Mouse (Mus musculus): ENCODE data around the gene Exoc3l4. TPM values are rescaled to one million over a fixed set of nuclear protein-coding genes. Genes with fewer than 3 reads are reported as not detected.

Exoc3l4 gene
- polyA plus RNA-seq, 1 experiment from 2014 or later = 1.6 TPM

DNA sequence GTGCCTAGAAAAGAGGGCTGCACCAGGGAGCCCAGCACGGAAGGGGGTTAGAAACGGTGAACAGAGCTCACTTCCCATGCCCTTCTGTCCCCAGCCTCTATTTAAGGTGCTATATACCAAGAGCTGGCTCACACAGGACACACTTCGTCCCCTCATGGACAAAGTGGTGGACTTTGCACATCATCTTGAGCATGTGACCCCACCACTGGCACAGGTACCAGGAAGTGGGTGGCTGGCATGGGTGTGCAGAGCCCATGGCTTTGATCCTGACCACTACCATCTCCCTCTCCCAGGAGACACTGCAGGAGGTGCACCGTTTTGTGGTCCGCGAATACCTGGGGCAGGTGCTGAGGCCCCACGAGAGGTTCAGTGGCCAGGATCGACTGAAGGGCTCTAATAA, 11.5 kb downstream of the Exoc3l4 start:
- Histone ChIP-seq H3K27ac (replicated peaks; ENCODE audit: low read depth, low read length) (no peak overlapping the region), H3K36me3 (ENCODE audit: control insufficient read depth, insufficient read depth, low read length) (no peaks in the 10 kb centered on the region), H3K4me1 (ENCODE audit: control insufficient read depth, insufficient read depth, low read length) (peaks cover 11% of the 10 kb centered on the region; the same call in 1 of the 2 replicates), H3K27me3 (ENCODE audit: control insufficient read depth, insufficient read depth, low read length) (peaks cover 81% of the 10 kb centered on the region), H3K4me3 (replicated peaks; ENCODE audit: low read depth, low read length) (no peak overlapping the region), H3K9ac (replicated peaks; ENCODE audit: low read length) (no peak overlapping the region), H3K9me3 (ENCODE audit: control insufficient read depth, low read length) (no peaks in the 10 kb centered on the region), H3K4me2 (ENCODE audit: low read length) (peak overlapping the region; percentile 65; the same call in 1 of the 2 replicates)
- no peak for ATAC-seq (ENCODE audit: low FRiP score, low TSS enrichment)
- WGBS = 19% methylated on average over 8 of the region's 8 CpGs
- no peak for DNase-seq

DNA sequence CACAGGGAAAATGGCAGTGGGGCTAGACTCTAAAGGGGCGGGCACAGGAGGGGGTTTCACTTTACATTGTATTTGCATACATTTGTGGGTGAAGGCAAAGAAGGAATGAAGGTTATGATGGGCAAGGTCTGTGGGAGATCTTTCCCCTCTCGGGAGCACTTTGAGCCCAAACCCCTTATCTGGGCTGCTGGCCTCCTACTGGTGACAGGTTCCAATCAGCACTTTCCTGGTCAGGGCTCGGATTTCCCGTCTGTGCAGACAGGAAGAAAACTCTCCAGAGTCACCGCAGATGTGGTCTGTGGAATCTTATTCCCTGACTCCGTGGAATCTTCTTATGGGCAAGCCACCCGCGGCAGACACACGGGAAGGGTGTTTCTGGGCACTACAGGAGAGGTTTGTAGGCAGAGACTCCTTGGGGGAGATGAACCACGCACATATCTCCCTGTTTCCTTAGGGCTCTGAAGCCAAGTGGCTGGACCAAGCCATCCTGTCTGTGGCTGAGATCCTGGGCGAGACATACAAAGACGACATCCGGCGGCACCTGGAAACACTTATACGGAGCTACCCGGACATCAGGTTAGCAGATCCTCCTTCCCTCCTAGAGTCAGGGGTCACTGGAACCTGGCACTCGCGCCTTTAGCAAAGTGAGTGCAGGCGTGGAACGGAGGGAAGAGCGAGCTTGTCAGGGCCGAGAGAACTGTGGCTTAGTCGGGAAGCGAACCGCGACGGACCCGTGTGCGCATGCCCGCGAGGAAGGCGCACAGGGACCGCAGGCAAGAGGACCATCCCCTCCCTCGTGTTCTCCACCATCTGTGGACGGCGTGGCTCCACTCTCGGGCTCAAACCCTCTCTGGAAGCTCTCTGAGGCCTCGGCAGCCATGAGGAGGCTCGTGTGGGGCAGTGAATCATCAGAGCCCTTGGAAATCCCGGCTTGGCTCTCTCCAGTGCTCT, 12.4 kb downstream of the Exoc3l4 start:
- Histone ChIP-seq H3K27me3 (ENCODE audit: control insufficient read depth, insufficient read depth, low read length) (peaks cover 73% of the 10 kb centered on the region), H3K4me2 (ENCODE audit: low read length) (peak overlapping the region; percentile 65), H3K4me1 (ENCODE audit: control insufficient read depth, insufficient read depth, low read length) (peaks cover 11% of the 10 kb centered on the region; the same call in 1 of the 2 replicates), H3K9me3 (ENCODE audit: control insufficient read depth, low read length) (no peaks in the 10 kb centered on the region), H3K9ac (replicated peaks; ENCODE audit: low read length) (peak overlapping the region; percentile 44), H3K27ac (replicated peaks; ENCODE audit: low read depth, low read length) (0 out of 2 replicates have a peak overlapping the region, but pooled peaks have one; percentile 26), H3K36me3 (ENCODE audit: control insufficient read depth, insufficient read depth, low read length) (no peaks in the 10 kb centered on the region), H3K4me3 (replicated peaks; ENCODE audit: low read depth, low read length) (peak overlapping the region; percentile 41)
- no peak for ATAC-seq (ENCODE audit: low FRiP score, low TSS enrichment)
- peak; percentile 83 for DNase-seq
- WGBS = 1% methylated on average over 40 of the region's 40 CpGs

DNA sequence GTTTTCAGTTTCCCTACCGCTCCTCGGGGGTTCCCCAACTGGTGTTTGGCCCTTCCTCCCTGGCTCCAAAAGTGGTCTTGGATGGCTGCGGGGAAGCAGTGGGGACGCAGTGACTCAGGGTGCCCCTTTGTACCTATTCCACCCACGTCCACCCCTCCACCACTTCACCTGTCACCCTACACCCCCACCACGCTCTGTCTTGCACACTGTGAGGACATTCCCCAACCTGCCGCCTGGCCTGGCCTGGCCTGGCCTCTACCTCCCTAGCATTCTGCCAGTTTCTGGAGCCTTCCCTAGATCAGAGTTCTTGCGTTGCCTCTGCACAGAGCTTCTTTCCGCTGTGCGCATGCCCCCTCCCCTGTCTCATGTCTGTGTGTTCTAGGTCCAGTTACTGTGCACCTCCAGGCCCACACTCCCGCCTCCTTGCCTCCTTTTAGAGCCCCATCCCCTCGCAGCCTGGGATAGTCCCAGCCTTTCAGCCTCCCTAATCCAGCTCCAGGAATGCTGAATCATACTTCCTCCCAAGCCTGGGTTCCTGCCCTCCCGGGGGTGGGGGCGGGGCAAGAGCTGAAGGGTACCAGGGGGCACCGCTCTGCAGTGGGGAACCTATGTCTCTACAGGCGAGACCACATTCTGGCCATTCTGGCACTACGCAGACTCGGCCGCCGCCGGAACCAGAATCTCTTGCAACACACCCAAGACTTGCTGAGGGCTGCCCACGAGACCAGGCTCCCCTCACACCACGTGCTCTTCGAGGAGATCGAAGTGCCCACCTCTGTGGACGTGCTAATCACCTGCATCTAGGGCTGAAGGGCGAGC, 13.4 kb downstream of the Exoc3l4 start:
- peak overlapping the region; percentile 65 for H3K4me2 ChIP-seq (ENCODE audit: low read length)
- no peak for ATAC-seq (ENCODE audit: low FRiP score, low TSS enrichment)
- peaks cover 62% of the 10 kb centered on the region for H3K27me3 ChIP-seq (ENCODE audit: control insufficient read depth, insufficient read depth, low read length)
- no peak for DNase-seq
- 11% methylated on average over 27 of the region's 27 CpGs for WGBS
- H3K9me3 ChIP-seq (ENCODE audit: control insufficient read depth, low read length) = no peaks in the 10 kb centered on the region
- no peaks in the 10 kb centered on the region for H3K36me3 ChIP-seq (ENCODE audit: control insufficient read depth, insufficient read depth, low read length)
- H3K27ac ChIP-seq (replicated peaks; ENCODE audit: low read depth, low read length) = no peak overlapping the region
- peaks cover 21% of the 10 kb centered on the region for H3K4me1 ChIP-seq (ENCODE audit: control insufficient read depth, insufficient read depth, low read length)
- peak overlapping the region; percentile 44; the same call in 1 of the 2 replicates for H3K9ac ChIP-seq (replicated peaks; ENCODE audit: low read length)
- H3K4me3 ChIP-seq (replicated peaks; ENCODE audit: low read depth, low read length) = peak overlapping the region; percentile 41

DNA sequence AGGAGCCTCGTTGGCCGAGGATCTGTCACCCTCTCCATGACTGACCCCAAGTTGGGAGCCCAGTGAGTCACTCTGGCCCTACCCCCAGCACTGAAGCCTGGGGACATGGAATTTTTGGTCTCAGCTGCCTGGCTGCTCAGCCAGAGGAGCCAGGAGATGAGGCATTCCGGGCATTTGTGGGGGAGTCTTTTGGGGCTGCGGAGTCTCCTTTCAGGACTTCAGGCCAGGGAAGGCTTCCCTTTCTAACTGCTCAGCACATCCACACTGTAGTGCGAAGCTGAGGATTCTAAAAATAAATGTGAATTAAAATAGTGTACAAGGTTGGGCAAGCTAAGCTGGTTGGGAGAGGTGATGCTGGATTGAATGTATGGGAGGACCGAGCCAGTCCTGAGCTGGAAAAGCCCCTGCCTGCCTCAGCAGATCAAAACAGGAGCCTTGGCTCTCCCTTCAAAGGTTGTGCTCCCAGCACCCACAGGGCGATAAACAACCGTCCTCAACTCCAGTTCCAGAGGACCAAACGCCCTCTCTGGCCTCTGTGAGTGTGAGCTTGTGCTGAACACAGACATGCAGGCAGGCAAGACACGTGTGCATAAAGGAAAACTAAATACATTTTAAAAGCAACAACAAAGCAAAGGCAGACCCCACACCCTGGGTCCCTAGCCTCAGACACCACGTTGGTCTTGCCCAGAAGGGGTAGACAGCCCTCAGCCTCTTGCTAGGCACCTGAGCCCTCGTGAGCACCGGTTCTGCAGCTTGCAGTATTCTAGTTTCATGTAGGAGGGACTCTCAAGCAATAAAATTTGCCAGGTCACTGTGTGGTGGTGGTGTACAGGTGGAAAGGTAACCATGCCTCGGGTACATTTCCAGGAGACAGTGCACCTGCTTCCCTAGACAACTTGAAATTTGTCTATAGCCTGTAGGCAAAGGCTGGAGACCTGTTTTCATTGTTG, 14.3 kb downstream of the Exoc3l4 start:
- no peak overlapping the region for H3K4me2 ChIP-seq (ENCODE audit: low read length)
- no peaks in the 10 kb centered on the region for H3K9me3 ChIP-seq (ENCODE audit: control insufficient read depth, low read length)
- peaks cover 55% of the 10 kb centered on the region for H3K27me3 ChIP-seq (ENCODE audit: control insufficient read depth, insufficient read depth, low read length)
- 31% methylated on average over 14 of the region's 14 CpGs for WGBS
- DNase-seq (no peak), ATAC-seq (ENCODE audit: low FRiP score, low TSS enrichment) (no peak)
- no peaks in the 10 kb centered on the region for H3K36me3 ChIP-seq (ENCODE audit: control insufficient read depth, insufficient read depth, low read length)
- H3K9ac ChIP-seq (replicated peaks; ENCODE audit: low read length) = no peak overlapping the region
- H3K4me3 ChIP-seq (replicated peaks; ENCODE audit: low read depth, low read length) = no peak overlapping the region
- peaks cover 22% of the 10 kb centered on the region for H3K4me1 ChIP-seq (ENCODE audit: control insufficient read depth, insufficient read depth, low read length)
- H3K27ac ChIP-seq (replicated peaks; ENCODE audit: low read depth, low read length) = no peak overlapping the region

DNA sequence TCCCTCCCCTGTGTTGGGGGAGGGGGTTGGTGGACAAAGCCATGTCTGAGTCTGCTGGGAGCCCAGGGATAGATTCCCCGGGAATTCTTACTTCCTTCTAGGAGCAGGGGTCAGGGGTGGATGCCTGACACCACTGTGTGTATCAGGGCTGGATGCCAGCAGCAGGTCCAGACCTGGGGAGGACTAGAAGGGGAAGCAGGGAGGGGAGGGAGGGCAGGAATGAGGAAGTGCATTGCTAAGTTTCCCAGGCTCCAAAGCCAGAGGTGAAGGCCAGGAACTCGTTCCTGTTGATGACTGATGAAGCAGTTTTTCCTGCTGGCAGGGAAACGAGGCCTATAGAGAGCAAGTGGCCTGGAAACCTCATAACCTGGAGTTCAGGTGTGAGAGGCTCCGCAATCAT, 15.3 kb downstream of the Exoc3l4 start:
- H3K36me3 ChIP-seq (ENCODE audit: control insufficient read depth, insufficient read depth, low read length) = no peaks in the 10 kb centered on the region
- no peak overlapping the region for H3K9ac ChIP-seq (replicated peaks; ENCODE audit: low read length)
- peaks cover 22% of the 10 kb centered on the region for H3K4me1 ChIP-seq (ENCODE audit: control insufficient read depth, insufficient read depth, low read length)
- H3K9me3 ChIP-seq (ENCODE audit: control insufficient read depth, low read length) = no peaks in the 10 kb centered on the region
- 27% methylated on average over 4 of the region's 4 CpGs for WGBS
- H3K27me3 ChIP-seq (ENCODE audit: control insufficient read depth, insufficient read depth, low read length) = peaks cover 49% of the 10 kb centered on the region
- ATAC-seq (ENCODE audit: low FRiP score, low TSS enrichment) (no peak), DNase-seq (no peak)
- H3K27ac ChIP-seq (replicated peaks; ENCODE audit: low read depth, low read length) = no peak overlapping the region
- no peak overlapping the region for H3K4me2 ChIP-seq (ENCODE audit: low read length)
- H3K4me3 ChIP-seq (replicated peaks; ENCODE audit: low read depth, low read length) = no peak overlapping the region

DNA sequence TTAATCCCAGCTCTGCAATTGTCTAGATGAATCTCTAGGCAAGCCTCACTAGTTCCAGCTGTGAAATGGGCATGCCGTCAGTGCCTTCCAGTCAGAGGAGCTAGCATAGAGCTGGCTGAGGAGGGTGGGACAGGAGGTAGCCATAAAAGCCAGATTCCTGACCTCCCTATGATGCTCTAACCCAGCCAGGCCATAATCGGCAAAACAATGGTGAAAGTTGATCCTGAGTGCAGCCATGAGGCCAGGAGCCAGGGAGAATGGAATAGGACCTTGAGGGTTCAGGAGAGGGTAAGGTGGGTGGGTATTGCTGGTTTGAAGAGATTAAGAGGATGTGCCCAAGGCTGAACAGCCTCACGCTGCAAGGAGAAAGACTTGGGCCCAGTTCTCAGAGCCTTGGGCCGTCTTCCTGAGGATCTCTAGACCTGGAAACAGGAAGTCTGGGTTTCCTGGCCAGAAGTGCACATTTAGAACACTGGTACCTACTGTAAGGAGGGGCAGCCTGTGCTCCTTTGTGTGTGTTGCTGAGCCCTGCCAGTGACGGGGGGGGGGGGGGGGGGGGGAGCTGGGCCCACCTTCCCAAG, 16.0 kb downstream of the Exoc3l4 start:
- Histone ChIP-seq H3K9me3 (ENCODE audit: control insufficient read depth, low read length) (no peaks in the 10 kb centered on the region), H3K4me2 (ENCODE audit: low read length) (no peak overlapping the region), H3K36me3 (ENCODE audit: control insufficient read depth, insufficient read depth, low read length) (no peaks in the 10 kb centered on the region), H3K4me1 (ENCODE audit: control insufficient read depth, insufficient read depth, low read length) (peaks cover 22% of the 10 kb centered on the region), H3K4me3 (replicated peaks; ENCODE audit: low read depth, low read length) (no peak overlapping the region), H3K27me3 (ENCODE audit: control insufficient read depth, insufficient read depth, low read length) (peaks cover 41% of the 10 kb centered on the region), H3K27ac (replicated peaks; ENCODE audit: low read depth, low read length) (no peak overlapping the region), H3K9ac (replicated peaks; ENCODE audit: low read length) (no peak overlapping the region)
- DNase-seq = no peak
- ATAC-seq (ENCODE audit: low FRiP score, low TSS enrichment) = no peak
- WGBS = 72% methylated on average over 4 of the region's 5 CpGs

DNA sequence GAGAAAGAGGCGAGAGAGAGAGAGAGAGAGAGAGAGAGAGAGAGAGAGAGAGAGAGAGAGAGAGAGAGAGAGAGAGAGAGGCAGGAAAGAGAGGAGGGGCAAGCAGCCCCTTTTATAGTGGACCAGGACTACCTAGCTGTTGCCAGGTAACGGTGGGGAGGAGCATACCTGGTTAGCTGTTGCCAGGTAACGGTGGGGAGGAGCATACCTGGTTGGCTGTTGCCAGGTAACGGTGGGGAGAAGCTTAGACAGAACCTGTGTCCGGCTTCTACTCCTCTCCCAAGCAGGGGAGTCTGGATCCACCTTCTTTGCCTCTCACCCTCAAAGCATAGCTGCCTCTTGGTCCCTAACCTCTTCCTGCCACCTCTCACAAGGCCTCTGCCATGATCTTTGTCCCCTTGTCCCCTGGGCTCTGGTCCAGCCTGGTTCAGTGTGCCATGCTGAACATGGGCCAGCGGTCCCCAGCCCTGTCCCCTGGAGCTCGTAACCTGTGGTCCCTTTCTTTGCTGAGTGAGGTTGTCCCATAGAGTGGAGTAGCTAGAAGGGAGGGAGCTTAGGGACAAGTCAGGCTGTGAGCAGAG, 17.4 kb downstream of the Exoc3l4 start:
- 26% methylated on average over 7 of the region's 7 CpGs for WGBS
- no peaks in the 10 kb centered on the region for H3K9me3 ChIP-seq (ENCODE audit: control insufficient read depth, low read length)
- no peak overlapping the region for H3K9ac ChIP-seq (replicated peaks; ENCODE audit: low read length)
- H3K36me3 ChIP-seq (ENCODE audit: control insufficient read depth, insufficient read depth, low read length) = no peaks in the 10 kb centered on the region
- H3K27me3 ChIP-seq (ENCODE audit: control insufficient read depth, insufficient read depth, low read length) = peaks cover 27% of the 10 kb centered on the region
- ATAC-seq (ENCODE audit: low FRiP score, low TSS enrichment) (peak; percentile 64; the same call in 1 of the 2 replicates), DNase-seq (peak; percentile 80)
- H3K27ac ChIP-seq (replicated peaks; ENCODE audit: low read depth, low read length) = peak overlapping the region; percentile 52; the same call in 1 of the 2 replicates
- no peak overlapping the region for H3K4me3 ChIP-seq (replicated peaks; ENCODE audit: low read depth, low read length)
- H3K4me1 ChIP-seq (ENCODE audit: control insufficient read depth, insufficient read depth, low read length) = peaks cover 15% of the 10 kb centered on the region
- H3K4me2 ChIP-seq (ENCODE audit: low read length) = 0 out of 2 replicates have a peak overlapping the region, but pooled peaks have one; percentile 21

Data from midbrain, embryonic 14.5 days (tissue).